Mouse (Mus musculus): ENCODE measurements at regions not wholly inside any gene's neighbourhood (a gene's known extent, or its start where the extent isn't known, plus 50 kb on each side); places are given as distances from the start of the nearest gene placed in this dataset.

DNA sequence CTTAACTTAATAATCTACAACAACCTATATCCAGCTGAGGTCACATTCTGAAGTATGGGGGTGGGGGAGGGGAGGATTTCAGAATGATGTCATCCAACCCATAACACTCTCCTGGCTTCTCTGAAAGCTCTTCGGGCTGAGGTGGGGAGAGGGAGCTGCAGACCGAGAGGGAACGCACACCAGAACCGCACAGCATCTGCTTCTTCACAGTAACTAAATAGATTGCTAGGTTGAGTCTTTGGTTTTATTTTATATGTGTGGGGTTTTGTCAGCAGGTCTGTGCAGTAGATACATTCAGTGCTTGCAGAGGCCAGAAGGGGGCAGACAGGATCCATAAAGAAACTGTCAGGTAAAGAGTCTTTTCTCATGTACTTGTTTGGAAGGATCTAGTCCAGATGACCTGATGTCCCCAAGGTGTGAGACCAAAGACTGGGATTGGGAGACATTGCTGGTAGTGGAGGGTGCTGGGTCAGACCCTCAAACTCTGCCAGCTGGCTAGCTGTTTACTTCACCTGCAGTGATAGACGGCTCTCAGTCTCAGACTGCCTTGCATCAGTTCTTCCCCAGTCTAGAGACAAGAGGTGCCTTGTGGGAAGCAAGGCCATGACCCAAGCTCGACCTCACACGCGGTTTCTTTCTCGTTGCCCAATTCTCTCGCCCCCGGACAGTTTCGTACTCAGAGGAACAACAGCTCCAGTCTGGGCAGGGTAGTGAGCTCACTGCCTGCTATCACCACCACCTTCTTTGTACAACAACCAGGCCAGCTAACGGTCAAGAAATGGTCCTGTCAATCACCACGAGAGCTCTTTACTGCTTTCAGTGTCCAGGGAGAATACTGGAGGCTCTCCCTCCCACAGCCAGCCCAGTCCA is 83.2 kb upstream of the C1qtnf3 start:
- Histone ChIP-seq H3K27me3 (ENCODE audit: control insufficient read depth, insufficient read depth, insufficient read length) (no peaks in the 10 kb centered on the region), H3K36me3 (ENCODE audit: control insufficient read depth, insufficient read depth) (no peaks in the 10 kb centered on the region), H3ac (ENCODE audit: control insufficient read depth, insufficient read length, low read depth) (no peak overlapping the region), H3K4me3 (ENCODE audit: insufficient read depth, poor library complexity, severe bottlenecking) (no peak overlapping the region), H3K79me2 (ENCODE audit: control insufficient read depth, insufficient read depth) (no peaks in the 10 kb centered on the region), H3K79me3 (ENCODE audit: low read depth) (no peaks in the 10 kb centered on the region)
- TF ChIP-seq CEBPB (IDR thresholded peaks at IDR 0.05; ENCODE audit: low read depth) (no peak), CTCF (IDR thresholded peaks at IDR 0.05; ENCODE audit: control insufficient read depth, insufficient read depth, insufficient read length) (no peak), USF1 (IDR thresholded peaks at IDR 0.05; ENCODE audit: low read depth) (no peak), MYOD1 (IDR thresholded peaks at IDR 0.05; ENCODE audit: control insufficient read depth, insufficient read length, low read depth) (no peak), MAX (IDR thresholded peaks at IDR 0.05) (no peak), MYOG (IDR thresholded peaks at IDR 0.05; ENCODE audit: control insufficient read depth, extremely low read depth, insufficient read length) (no peak), FOSL1 (IDR thresholded peaks at IDR 0.05; ENCODE audit: insufficient read depth, low read length, poor library complexity, severe bottlenecking) (no peak)

GRCm38 (mm10) chr15:10869879-10870278 is 82.3 kb upstream of the C1qtnf3 start:
- Histone ChIP-seq H3K79me2 (ENCODE audit: control insufficient read depth, insufficient read depth) (no peaks in the 10 kb centered on the region), H3K27me3 (ENCODE audit: control insufficient read depth, insufficient read depth, insufficient read length) (no peaks in the 10 kb centered on the region)
- TF ChIP-seq MAX (IDR thresholded peaks at IDR 0.05) (no peak), USF1 (IDR thresholded peaks at IDR 0.05; ENCODE audit: low read depth) (no peak), MYOG (IDR thresholded peaks at IDR 0.05; ENCODE audit: control insufficient read depth, extremely low read depth, insufficient read length) (no peak), MYOD1 (IDR thresholded peaks at IDR 0.05; ENCODE audit: control insufficient read depth, insufficient read length, low read depth) (no peak), FOSL1 (IDR thresholded peaks at IDR 0.05; ENCODE audit: insufficient read depth, low read length, poor library complexity, severe bottlenecking) (no peak), CEBPB (IDR thresholded peaks at IDR 0.05; ENCODE audit: low read depth) (no peak), CTCF (IDR thresholded peaks at IDR 0.05; ENCODE audit: control insufficient read depth, insufficient read depth, insufficient read length) (no peak)

GRCm38 (mm10) chr15:10872322-10872967 is 79.7 kb upstream of the C1qtnf3 start:
- no peak for TF ChIP-seq MYOG (IDR thresholded peaks at IDR 0.05; ENCODE audit: control insufficient read depth, extremely low read depth, insufficient read length)
- TF ChIP-seq CTCF (IDR thresholded peaks at IDR 0.05; ENCODE audit: control insufficient read depth, insufficient read depth, insufficient read length), result peak; percentile 44
- Histone ChIP-seq H3K79me2 (ENCODE audit: control insufficient read depth, insufficient read depth) (no peaks in the 10 kb centered on the region), H3K36me3 (ENCODE audit: control insufficient read depth, insufficient read depth) (no peaks in the 10 kb centered on the region), H3ac (ENCODE audit: control insufficient read depth, insufficient read length, low read depth) (no peak overlapping the region), H3K79me3 (ENCODE audit: low read depth) (no peaks in the 10 kb centered on the region), H3K27me3 (ENCODE audit: control insufficient read depth, insufficient read depth, insufficient read length) (no peaks in the 10 kb centered on the region), H3K4me3 (ENCODE audit: insufficient read depth, poor library complexity, severe bottlenecking) (no peak overlapping the region)

More at GRCm38 (mm10) chr15:10869879-10870278, 82.3 kb upstream of the C1qtnf3 start:
- no peak overlapping the region for H3ac ChIP-seq (ENCODE audit: control insufficient read depth, insufficient read length, low read depth)
- H3K79me3 ChIP-seq (ENCODE audit: low read depth), result no peaks in the 10 kb centered on the region
- H3K4me3 ChIP-seq (ENCODE audit: insufficient read depth, poor library complexity, severe bottlenecking), result no peak overlapping the region
- no peaks in the 10 kb centered on the region for H3K36me3 ChIP-seq (ENCODE audit: control insufficient read depth, insufficient read depth)

GRCm38 (mm10) chr15:10876328-10876727 is 75.8 kb upstream of the C1qtnf3 start:
- TF ChIP-seq MYOD1 (IDR thresholded peaks at IDR 0.05; ENCODE audit: control insufficient read depth, insufficient read length, low read depth) (no peak), CEBPB (IDR thresholded peaks at IDR 0.05; ENCODE audit: low read depth) (no peak), FOSL1 (IDR thresholded peaks at IDR 0.05; ENCODE audit: insufficient read depth, low read length, poor library complexity, severe bottlenecking) (no peak), MAX (IDR thresholded peaks at IDR 0.05) (no peak), CTCF (IDR thresholded peaks at IDR 0.05; ENCODE audit: control insufficient read depth, insufficient read depth, insufficient read length) (no peak), MYOG (IDR thresholded peaks at IDR 0.05; ENCODE audit: control insufficient read depth, extremely low read depth, insufficient read length) (no peak), USF1 (IDR thresholded peaks at IDR 0.05; ENCODE audit: low read depth) (no peak)

GRCm38 (mm10) chr15:10881726-10882125 is 70.4 kb upstream of the C1qtnf3 start:
- no peaks in the 10 kb centered on the region for H3K79me2 ChIP-seq (ENCODE audit: control insufficient read depth, insufficient read depth)
- no peaks in the 10 kb centered on the region for H3K36me3 ChIP-seq (ENCODE audit: control insufficient read depth, insufficient read depth)
- TF ChIP-seq FOSL1 (IDR thresholded peaks at IDR 0.05; ENCODE audit: insufficient read depth, low read length, poor library complexity, severe bottlenecking) (no peak), USF1 (IDR thresholded peaks at IDR 0.05; ENCODE audit: low read depth) (no peak), MAX (IDR thresholded peaks at IDR 0.05) (no peak), CEBPB (IDR thresholded peaks at IDR 0.05; ENCODE audit: low read depth) (no peak), CTCF (IDR thresholded peaks at IDR 0.05; ENCODE audit: control insufficient read depth, insufficient read depth, insufficient read length) (no peak), MYOD1 (IDR thresholded peaks at IDR 0.05; ENCODE audit: control insufficient read depth, insufficient read length, low read depth) (no peak), MYOG (IDR thresholded peaks at IDR 0.05; ENCODE audit: control insufficient read depth, extremely low read depth, insufficient read length) (no peak)
- no peak overlapping the region for H3ac ChIP-seq (ENCODE audit: control insufficient read depth, insufficient read length, low read depth)
- H3K27me3 ChIP-seq (ENCODE audit: control insufficient read depth, insufficient read depth, insufficient read length), result no peaks in the 10 kb centered on the region
- no peaks in the 10 kb centered on the region for H3K79me3 ChIP-seq (ENCODE audit: low read depth)
- H3K4me3 ChIP-seq (ENCODE audit: insufficient read depth, poor library complexity, severe bottlenecking), result no peak overlapping the region

More at GRCm38 (mm10) chr15:10876328-10876727, 75.8 kb upstream of the C1qtnf3 start:
- Histone ChIP-seq H3K4me3 (ENCODE audit: insufficient read depth, poor library complexity, severe bottlenecking) (no peak overlapping the region), H3K79me2 (ENCODE audit: control insufficient read depth, insufficient read depth) (no peaks in the 10 kb centered on the region), H3ac (ENCODE audit: control insufficient read depth, insufficient read length, low read depth) (no peak overlapping the region), H3K79me3 (ENCODE audit: low read depth) (no peaks in the 10 kb centered on the region), H3K36me3 (ENCODE audit: control insufficient read depth, insufficient read depth) (no peaks in the 10 kb centered on the region), H3K27me3 (ENCODE audit: control insufficient read depth, insufficient read depth, insufficient read length) (no peaks in the 10 kb centered on the region)

Data from C2C12 (cell line).